Mouse (Mus musculus): ENCODE data around the gene Zfp451. TPM values are rescaled to one million over a fixed set of nuclear protein-coding genes. Genes with fewer than 3 reads are reported as not detected.

Zfp451 gene
- polyA plus RNA-seq, 1 experiment from 2014 or later = 43.5 TPM

DNA sequence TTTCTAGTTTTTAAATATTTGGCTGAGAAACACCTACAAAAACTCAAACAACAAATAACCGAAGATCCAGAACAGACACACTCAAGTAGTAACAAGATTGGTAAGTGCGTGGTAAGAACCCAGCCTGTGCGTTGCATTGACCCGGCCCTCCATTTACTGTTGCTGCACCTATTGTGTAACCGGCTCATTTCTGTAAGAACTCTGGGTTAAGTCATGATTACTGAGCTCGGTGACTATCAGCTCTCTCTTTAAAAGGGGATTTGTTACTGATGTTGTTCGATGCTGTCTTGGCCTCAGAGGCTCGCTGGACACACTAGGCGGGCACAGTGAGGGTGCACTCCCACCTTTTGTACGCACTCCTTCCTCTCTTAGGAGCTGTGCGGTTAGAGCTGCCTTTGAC is 76.1 kb downstream of the Zfp451 start:
- H3K27me3 ChIP-seq (ENCODE audit: control insufficient read depth, insufficient read depth, low read length) = no peaks in the 10 kb centered on the region
- no peak overlapping the region for H3K4me3 ChIP-seq (ENCODE audit: low read depth, low read length)
- no peaks in the 10 kb centered on the region for H3K9me3 ChIP-seq (ENCODE audit: control insufficient read depth, low read length)
- H3K4me1 ChIP-seq (ENCODE audit: control insufficient read depth, insufficient read depth, low read length) = no peaks in the 10 kb centered on the region
- H3K27ac ChIP-seq (ENCODE audit: low read depth, low read length) = no peak overlapping the region
- H3K9ac ChIP-seq (ENCODE audit: low read length) = no peak overlapping the region
- H3K36me3 ChIP-seq (ENCODE audit: control insufficient read depth, insufficient read depth, low read length) = peaks cover 14% of the 10 kb centered on the region; the same call in 1 of the 2 replicates
- ATAC-seq (ENCODE audit: low FRiP score) (no peak), DNase-seq (ENCODE audit: low spot score, missing footprints) (no peak)
- WGBS = 93% methylated on average over 11 of the region's 11 CpGs
- no peak overlapping the region for H3K4me2 ChIP-seq

- ATAC-seq (ENCODE audit: low FRiP score) (no peak), DNase-seq (ENCODE audit: low spot score, missing footprints) (no peak)
- H3K27ac ChIP-seq (ENCODE audit: low read depth, low read length) = no peak overlapping the region
- H3K4me3 ChIP-seq (ENCODE audit: low read depth, low read length) = no peak overlapping the region
- H3K9ac ChIP-seq (ENCODE audit: low read length) = no peak overlapping the region
- H3K36me3 ChIP-seq (ENCODE audit: control insufficient read depth, insufficient read depth, low read length) = peaks cover 15% of the 10 kb centered on the region; the same call in 1 of the 2 replicates
- no peaks in the 10 kb centered on the region for H3K9me3 ChIP-seq (ENCODE audit: control insufficient read depth, low read length)
- WGBS = 84% methylated on average over 5 of the region's 5 CpGs
- no peak overlapping the region for H3K4me2 ChIP-seq
- no peaks in the 10 kb centered on the region for H3K27me3 ChIP-seq (ENCODE audit: control insufficient read depth, insufficient read depth, low read length)
- H3K4me1 ChIP-seq (ENCODE audit: control insufficient read depth, insufficient read depth, low read length) = no peaks in the 10 kb centered on the region
Measured at GRCm38 (mm10) chr1:33734001-33734685, 80.3 kb downstream of the Zfp451 start.

GRCm38 (mm10) chr1:33733044-33733443 is 81.4 kb downstream of the Zfp451 start:
- 89% methylated on average over 9 of the region's 9 CpGs for whole genome bisulfite sequencing
- H3K4me2 ChIP-seq = no peak overlapping the region
- H3K36me3 ChIP-seq (ENCODE audit: control insufficient read depth, insufficient read depth, low read length) = peaks cover 15% of the 10 kb centered on the region; the same call in 1 of the 2 replicates
- H3K9ac ChIP-seq (ENCODE audit: low read length) = no peak overlapping the region
- no peak overlapping the region for H3K4me3 ChIP-seq (ENCODE audit: low read depth, low read length)
- H3K27me3 ChIP-seq (ENCODE audit: control insufficient read depth, insufficient read depth, low read length) = no peaks in the 10 kb centered on the region
- DNase-seq (ENCODE audit: low spot score, missing footprints) (no peak), ATAC-seq (ENCODE audit: low FRiP score) (no peak)
- no peak overlapping the region for H3K27ac ChIP-seq (ENCODE audit: low read depth, low read length)
- H3K4me1 ChIP-seq (ENCODE audit: control insufficient read depth, insufficient read depth, low read length) = no peaks in the 10 kb centered on the region
- H3K9me3 ChIP-seq (ENCODE audit: control insufficient read depth, low read length) = no peaks in the 10 kb centered on the region

GRCm38 (mm10) chr1:33725086-33725485 is 89.3 kb downstream of the Zfp451 start:
- Histone ChIP-seq H3K27ac (ENCODE audit: low read depth, low read length) (no peak overlapping the region), H3K36me3 (ENCODE audit: control insufficient read depth, insufficient read depth, low read length) (peaks cover 18% of the 10 kb centered on the region; the same call in 1 of the 2 replicates), H3K4me1 (ENCODE audit: control insufficient read depth, insufficient read depth, low read length) (peaks cover 5% of the 10 kb centered on the region), H3K9me3 (ENCODE audit: control insufficient read depth, low read length) (no peaks in the 10 kb centered on the region), H3K4me2 (no peak overlapping the region), H3K27me3 (ENCODE audit: control insufficient read depth, insufficient read depth, low read length) (no peaks in the 10 kb centered on the region), H3K9ac (ENCODE audit: low read length) (no peak overlapping the region), H3K4me3 (ENCODE audit: low read depth, low read length) (no peak overlapping the region)
- no peak for ATAC-seq (ENCODE audit: low FRiP score)
- WGBS = 91% methylated on average over 5 of the region's 5 CpGs
- peak; percentile 59 for DNase-seq (ENCODE audit: low spot score, missing footprints)

DNA sequence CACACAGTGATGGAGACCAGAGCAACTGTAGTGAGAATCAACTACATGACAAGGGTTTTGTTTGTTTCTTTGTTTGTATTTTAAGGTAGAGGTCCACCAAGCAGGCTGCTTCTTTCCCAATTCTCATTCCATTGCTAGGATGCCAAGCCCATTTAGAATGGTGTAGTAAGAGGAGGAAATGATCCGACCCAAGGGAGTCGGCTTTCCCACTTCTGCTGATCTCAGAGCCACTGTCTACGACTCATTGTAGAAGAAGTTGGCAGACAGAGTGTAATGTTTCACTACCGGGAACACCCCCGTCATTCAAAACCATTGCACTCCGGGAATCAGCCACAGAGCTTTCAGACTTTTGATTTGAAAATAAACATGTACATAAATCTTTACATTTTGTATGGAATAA is 89.9 kb downstream of the Zfp451 start:
- no peak overlapping the region for H3K27ac ChIP-seq (ENCODE audit: low read depth, low read length)
- H3K9me3 ChIP-seq (ENCODE audit: control insufficient read depth, low read length) = no peaks in the 10 kb centered on the region
- H3K4me2 ChIP-seq = no peak overlapping the region
- no peak overlapping the region for H3K4me3 ChIP-seq (ENCODE audit: low read depth, low read length)
- ATAC-seq (ENCODE audit: low FRiP score) (no peak), DNase-seq (ENCODE audit: low spot score, missing footprints) (no peak)
- H3K36me3 ChIP-seq (ENCODE audit: control insufficient read depth, insufficient read depth, low read length) = peaks cover 18% of the 10 kb centered on the region; the same call in 1 of the 2 replicates
- peaks cover 5% of the 10 kb centered on the region for H3K4me1 ChIP-seq (ENCODE audit: control insufficient read depth, insufficient read depth, low read length)
- H3K9ac ChIP-seq (ENCODE audit: low read length) = no peak overlapping the region
- WGBS = 95% methylated on average over 6 of the region's 6 CpGs
- no peaks in the 10 kb centered on the region for H3K27me3 ChIP-seq (ENCODE audit: control insufficient read depth, insufficient read depth, low read length)

DNA sequence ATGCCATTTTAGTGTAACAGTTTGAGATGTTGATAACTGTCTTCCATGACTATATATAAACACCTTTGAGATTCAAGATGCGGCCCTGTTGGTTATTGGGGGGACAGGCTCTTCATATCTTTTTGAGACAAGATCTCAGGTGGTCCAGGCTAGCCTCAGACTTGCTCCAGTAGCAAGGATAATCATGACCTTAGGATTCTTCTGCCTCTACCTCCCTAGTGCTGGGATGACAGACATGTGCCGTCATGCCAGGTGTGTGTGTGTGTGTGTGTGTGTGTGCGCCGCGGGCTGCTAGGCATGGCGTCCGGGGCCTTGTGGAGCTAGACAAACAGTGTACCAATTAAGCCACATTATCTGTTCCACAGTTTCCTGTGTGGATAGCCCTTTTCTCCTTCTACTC is 93.4 kb downstream of the Zfp451 start:
- DNase-seq (ENCODE audit: low spot score, missing footprints) = no peak
- Histone ChIP-seq H3K4me3 (ENCODE audit: low read depth, low read length) (peak overlapping the region; percentile 78; the same call in 1 of the 2 replicates), H3K4me2 (peak overlapping the region; percentile 66; the same call in 1 of the 2 replicates), H3K36me3 (ENCODE audit: control insufficient read depth, insufficient read depth, low read length) (peaks cover 18% of the 10 kb centered on the region; the same call in 1 of the 2 replicates), H3K9ac (ENCODE audit: low read length) (no peak overlapping the region), H3K4me1 (ENCODE audit: control insufficient read depth, insufficient read depth, low read length) (peaks cover 5% of the 10 kb centered on the region), H3K9me3 (ENCODE audit: control insufficient read depth, low read length) (no peaks in the 10 kb centered on the region), H3K27ac (ENCODE audit: low read depth, low read length) (no peak overlapping the region), H3K27me3 (ENCODE audit: control insufficient read depth, insufficient read depth, low read length) (no peaks in the 10 kb centered on the region)
- no peak for ATAC-seq (ENCODE audit: low FRiP score)
- 92% methylated on average over 7 of the region's 7 CpGs for WGBS

DNA sequence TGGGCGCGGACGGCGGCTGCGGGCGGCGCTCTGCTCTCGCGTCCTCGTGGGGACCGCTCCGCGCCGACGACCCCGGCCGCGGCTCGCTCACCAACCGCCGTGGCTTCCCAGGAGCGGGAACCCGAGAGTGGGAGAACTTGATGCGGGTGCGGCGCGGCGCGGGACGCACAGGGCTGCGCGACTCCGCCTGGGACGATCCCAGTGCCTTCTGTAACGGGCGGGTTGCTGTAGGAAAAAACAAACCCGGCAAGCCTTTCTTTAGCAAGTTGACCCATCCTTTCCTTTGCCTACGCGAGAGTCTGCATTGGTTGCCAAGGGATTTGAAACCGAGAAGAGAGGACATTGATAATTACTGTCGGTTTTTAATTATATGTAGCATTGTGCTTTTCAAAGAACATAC is 94.2 kb downstream of the Zfp451 start:
- Histone ChIP-seq H3K9ac (ENCODE audit: low read length) (peak overlapping the region; percentile 91), H3K36me3 (ENCODE audit: control insufficient read depth, insufficient read depth, low read length) (peaks cover 18% of the 10 kb centered on the region; the same call in 1 of the 2 replicates), H3K4me2 (peak overlapping the region; percentile 66), H3K4me3 (ENCODE audit: low read depth, low read length) (peak overlapping the region; percentile 78), H3K9me3 (ENCODE audit: control insufficient read depth, low read length) (no peaks in the 10 kb centered on the region), H3K27me3 (ENCODE audit: control insufficient read depth, insufficient read depth, low read length) (no peaks in the 10 kb centered on the region), H3K4me1 (ENCODE audit: control insufficient read depth, insufficient read depth, low read length) (peaks cover 5% of the 10 kb centered on the region), H3K27ac (ENCODE audit: low read depth, low read length) (peak overlapping the region; percentile 74)
- DNase-seq (ENCODE audit: low spot score, missing footprints) (peak; percentile 93), ATAC-seq (ENCODE audit: low FRiP score) (peak; percentile 70; the same call in 1 of the 2 replicates)
- WGBS = 0% methylated on average over 41 of the region's 41 CpGs

- peak within 1 kb of the TSS; percentile 74 for H3K27ac ChIP-seq (ENCODE audit: low read depth, low read length)
- H3K9me3 ChIP-seq (ENCODE audit: control insufficient read depth, low read length) = no peaks in the 10 kb centered on the region
- peak; percentile 98 for DNase-seq (ENCODE audit: low spot score, missing footprints)
- peak within 1 kb of the TSS; percentile 66 for H3K4me2 ChIP-seq
- ATAC-seq (ENCODE audit: low FRiP score) = peak; percentile 96
- H3K27me3 ChIP-seq (ENCODE audit: control insufficient read depth, insufficient read depth, low read length) = no peaks in the 10 kb centered on the region
- H3K4me1 ChIP-seq (ENCODE audit: control insufficient read depth, insufficient read depth, low read length) = peaks cover 5% of the 10 kb centered on the region
- peaks cover 16% of the 10 kb centered on the region; the same call in 1 of the 2 replicates for H3K36me3 ChIP-seq (ENCODE audit: control insufficient read depth, insufficient read depth, low read length)
- H3K4me3 ChIP-seq (ENCODE audit: low read depth, low read length) = peak within 1 kb of the TSS; percentile 78
- under 1% methylated on average over 43 of the region's 54 CpGs for WGBS
- peak within 1 kb of the TSS; percentile 91 for H3K9ac ChIP-seq (ENCODE audit: low read length)
Measured at GRCm38 (mm10) chr1:33719733-33720225, 94.6 kb downstream of the Zfp451 start, which contains the start of gene Rab23. TSS of gene Rab23 (plus strand) at chr1:33719887.

DNA sequence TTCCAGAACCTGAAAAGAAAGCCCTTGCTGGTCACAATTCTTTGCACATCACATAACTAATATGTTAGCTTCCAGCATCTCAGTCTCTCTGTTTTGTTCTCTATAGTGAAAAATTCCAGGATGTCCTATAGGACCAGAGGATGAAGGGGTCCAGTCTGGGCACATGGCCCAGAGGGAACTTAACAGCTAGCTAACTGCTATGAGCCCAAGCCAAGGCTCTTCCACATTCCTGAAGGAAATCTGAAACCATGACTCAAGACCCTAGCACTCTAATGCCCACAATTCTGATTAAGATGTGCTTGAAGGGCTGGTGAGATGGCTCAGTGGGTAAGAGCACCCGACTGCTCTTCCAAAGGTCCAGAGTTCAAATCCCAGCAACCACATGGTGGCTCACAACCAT is 96.8 kb downstream of the Zfp451 start:
- ATAC-seq (ENCODE audit: low FRiP score) = no peak
- H3K4me2 ChIP-seq = no peak overlapping the region
- H3K4me1 ChIP-seq (ENCODE audit: control insufficient read depth, insufficient read depth, low read length) = peaks cover 5% of the 10 kb centered on the region
- peaks cover 6% of the 10 kb centered on the region; the same call in 1 of the 2 replicates for H3K36me3 ChIP-seq (ENCODE audit: control insufficient read depth, insufficient read depth, low read length)
- H3K9me3 ChIP-seq (ENCODE audit: control insufficient read depth, low read length) = no peaks in the 10 kb centered on the region
- DNase-seq (ENCODE audit: low spot score, missing footprints) = no peak
- H3K9ac ChIP-seq (ENCODE audit: low read length) = no peak overlapping the region
- H3K27me3 ChIP-seq (ENCODE audit: control insufficient read depth, insufficient read depth, low read length) = no peaks in the 10 kb centered on the region
- no peak overlapping the region for H3K4me3 ChIP-seq (ENCODE audit: low read depth, low read length)
- 86% methylated on average over 1 of the region's 1 CpGs for WGBS
- H3K27ac ChIP-seq (ENCODE audit: low read depth, low read length) = no peak overlapping the region
